Mouse (Mus musculus) frontal cortex, postnatal 25 days (tissue): ENCODE measurements around the gene Pilra.

Experiments
- DNase-seq, 2 experiments: peaks; one replicate each; pipeline ENCODE4 v3.0.0; 2022; ENCODE audit warnings: low spot score in 2 of 2

The Pilra gene

DNA sequence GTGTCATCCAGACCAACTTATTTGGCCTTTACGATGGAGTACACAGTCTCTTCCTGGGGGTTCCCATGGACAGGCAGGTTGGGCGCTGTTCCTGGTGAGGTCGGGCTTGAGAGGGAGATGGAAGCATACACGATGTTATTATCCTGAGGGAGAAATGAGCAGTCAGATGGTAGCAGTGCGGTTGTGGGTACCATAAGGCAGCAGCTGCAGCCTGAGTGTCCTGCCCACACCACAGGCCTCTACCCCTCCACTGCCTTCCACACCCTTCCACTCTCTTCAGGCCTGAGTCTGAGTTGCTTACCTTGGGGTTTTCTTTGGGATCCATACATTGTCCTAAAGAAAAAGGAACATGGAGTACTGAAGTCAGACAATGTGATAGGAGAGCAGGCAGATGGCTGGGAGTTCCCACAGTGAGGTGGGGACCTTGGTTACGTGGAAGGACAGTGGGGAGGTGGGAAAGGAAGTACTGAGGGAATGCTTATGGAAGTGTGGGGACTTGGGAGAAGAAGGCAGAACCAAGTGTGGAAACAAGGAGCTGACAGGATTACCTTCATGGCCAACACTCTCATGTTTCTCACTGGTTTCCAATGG lies 12.5 kb downstream of the Pilra start:
- no peak for DNase-seq

DNA sequence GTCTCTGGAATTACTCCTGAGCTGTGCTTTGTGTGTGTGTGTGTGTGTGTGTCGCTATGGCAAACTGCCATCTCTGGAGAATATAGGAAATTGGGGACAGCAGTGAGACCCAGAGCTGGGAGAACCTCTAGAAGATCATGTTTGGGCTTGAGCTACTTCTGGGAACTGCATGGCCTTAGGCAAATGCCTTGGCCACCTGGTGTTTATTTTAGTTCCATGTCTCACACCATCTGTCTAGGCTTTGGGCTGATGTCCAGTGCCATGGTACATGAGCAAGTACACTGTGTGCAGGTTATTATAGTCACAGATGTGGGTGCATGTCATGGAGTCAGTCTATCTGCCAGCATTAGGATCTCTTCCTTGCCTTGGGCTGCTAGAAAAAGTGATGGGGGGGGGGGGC lies 13.5 kb downstream of the Pilra start:
- no peak for DNase-seq

DNA sequence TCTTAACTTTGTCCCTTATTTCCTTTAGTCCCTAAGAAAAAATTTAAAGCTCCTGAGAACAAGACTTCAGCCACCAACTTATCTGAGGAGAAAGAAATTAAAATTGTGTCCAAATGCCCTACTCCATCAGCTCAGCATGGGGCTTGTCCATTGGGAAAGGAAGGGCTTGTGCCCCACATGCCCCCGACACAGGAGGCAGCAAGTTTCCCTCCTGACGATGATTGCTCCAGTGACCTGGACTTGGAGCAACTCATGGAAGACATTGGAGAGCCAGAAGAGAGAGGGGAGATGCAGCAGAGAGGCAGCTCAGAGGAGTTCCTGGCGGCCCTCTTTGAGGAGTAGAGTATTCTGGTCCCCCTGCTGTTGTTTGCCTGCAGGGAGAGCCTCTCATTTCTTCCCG lies 14.0 kb downstream of the Pilra start:
- no peak for DNase-seq

DNA sequence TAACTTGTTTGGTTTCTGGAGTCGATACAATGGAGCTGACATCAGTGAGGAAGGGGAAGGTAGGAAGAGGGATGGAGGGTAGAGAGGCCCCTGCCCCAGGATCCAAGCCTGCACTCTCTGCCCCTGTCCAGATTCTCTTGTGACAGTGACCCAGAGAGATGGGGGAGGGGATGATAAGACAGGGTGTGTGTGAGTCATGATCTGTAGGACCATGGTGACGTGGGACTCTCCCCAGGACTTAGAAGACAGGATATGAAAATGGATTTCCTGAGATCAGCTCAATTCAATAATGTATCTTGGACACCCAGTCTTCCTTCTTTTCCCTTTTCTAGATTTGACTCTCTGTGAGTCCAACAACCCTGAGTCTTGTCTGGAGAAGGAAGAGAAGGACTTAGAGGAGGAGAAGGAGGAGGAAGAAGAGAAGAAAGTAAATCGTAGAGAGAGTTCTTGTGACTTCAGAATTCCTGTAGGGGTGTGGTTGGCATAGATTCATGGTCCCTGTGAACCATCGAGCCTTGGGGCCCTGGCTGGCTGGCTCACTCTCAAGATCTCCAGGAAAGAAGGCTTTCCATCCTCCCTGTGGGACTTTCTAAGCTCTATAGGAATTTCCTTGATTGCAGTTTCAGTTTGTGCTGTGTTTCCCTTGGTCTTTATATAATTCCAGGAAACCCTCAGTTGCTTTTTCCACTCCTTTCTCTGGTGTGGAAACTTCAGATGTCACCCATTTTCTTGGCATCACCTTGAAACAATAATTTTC lies 18.4 kb downstream of the Pilra start:
- DNase-seq: no peak

DNA sequence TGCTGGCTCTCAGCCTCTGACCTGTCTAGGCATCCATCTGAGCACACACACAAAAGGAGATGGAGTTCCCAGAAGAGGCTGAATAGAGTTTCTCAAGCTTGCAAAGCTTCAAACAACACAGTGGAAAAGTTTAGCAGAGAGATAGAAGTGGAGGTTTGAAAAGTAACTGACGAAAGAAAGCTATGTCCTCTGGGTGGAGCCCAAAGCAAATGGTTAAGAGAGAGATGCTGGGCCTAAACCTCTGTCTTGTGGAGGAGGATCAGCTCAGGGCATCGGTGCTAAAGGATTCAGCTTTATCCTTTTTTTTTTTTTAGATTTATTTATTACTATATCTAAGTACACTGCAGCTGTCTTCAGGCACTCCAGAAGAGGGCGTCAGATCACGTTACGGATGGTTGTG lies 27.8 kb downstream of the Pilra start:
- DNase-seq: no peak

DNA sequence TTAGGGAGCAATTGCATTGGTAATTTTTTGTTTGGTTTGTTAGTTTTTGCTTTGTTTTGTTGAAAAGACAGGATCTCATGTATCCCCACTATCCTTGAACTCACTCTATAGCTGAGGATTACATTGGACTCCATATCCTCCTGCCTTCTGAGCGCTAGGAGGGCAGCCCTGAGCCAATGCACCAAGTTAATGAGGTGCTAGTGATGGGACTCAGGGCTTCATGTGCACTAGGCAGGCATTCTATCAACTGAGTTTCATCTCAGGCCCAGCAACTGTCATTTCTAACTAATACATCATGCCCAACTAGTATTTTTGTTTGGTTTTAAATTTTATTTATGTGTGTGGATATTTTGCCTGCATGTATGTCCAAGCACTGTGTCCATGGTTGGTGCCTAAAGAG lies 29.9 kb downstream of the Pilra start:
- no peak for DNase-seq

DNA sequence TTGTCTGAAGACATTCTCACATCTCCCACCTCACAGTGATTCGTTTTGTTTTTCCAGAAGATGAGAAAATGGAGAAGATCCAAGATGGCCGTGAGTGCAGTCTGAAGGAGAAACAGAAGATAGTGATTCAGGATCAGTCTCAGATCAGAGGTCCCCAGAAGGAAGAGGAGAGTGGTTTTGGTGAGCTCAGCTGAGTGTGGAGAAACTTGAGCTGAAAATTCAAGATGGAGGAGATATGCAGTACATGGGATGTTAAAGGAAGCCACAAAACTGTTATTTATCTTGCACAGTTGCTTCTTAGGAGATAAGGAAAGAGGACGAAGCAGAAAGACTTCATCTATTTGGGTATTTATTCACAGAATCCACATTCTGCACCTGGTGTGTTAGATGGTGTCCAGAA lies 35.2 kb downstream of the Pilra start:
- no peak for DNase-seq

DNA sequence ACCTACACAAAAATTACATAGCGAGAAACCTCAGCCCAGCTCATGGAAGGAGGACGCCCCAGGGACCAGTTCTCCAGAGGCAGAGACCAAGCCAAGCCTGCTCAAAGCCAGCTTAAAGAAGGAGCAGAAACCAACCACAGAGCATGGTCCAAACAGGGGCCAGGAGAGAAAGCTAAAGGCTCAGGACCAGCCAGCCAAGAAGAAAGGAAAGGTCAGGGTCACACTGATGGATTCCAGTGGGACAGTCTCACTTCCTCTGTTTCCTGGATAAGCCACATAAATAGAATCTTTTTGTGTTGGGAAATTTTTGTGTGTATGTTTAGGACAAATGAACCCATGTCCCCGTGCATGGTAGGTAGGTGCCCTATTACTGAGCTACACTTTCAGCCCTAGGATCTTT lies 39.5 kb downstream of the Pilra start:
- DNase-seq: no peak

DNA sequence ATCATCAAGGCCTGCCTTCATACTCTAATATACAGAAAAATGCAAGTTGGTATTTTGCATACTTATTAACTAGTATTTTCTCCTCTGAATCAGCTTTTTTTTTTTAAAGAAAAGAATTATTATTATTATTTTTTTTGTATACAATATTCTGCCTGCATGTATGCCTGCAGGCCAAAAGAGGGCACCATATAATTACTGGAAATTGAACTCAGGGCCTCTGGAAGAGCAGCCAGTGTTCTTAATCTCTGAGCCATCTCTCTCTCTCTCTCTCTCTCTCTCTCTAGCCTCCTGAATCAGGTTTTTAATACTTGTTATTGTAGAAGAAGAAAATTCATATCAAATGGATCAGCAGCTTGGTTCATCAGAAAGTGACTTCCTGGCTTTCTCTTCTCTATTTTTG lies 44.5 kb downstream of the Pilra start:
- no peak for DNase-seq

DNA sequence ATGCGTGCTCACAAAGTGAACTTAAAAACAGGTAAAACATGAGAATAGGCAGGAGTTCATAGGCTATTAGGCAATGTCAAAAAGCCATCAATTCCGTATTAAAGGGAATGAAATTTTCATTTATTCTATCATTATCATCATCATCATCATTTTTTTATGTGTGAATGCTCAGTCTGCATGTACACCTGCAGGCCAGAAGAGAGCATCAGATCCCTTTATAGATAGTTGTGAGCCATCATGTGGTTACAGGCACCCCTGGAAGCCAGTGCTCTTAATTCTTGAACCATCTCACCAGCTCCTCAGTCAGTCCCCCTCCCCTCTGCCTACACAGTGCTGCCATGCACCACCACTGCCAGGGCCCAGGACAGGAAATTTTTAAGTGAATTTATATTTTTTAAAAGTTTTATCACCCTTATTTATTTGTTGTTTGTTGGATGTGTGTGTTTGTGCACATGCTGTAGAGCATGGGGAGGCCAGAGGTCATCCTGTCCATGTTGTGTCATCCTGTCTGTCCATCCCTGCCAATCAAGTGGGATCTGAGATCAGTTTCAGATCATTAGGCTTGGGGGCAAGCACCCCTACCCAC lies 47.0 kb downstream of the Pilra start:
- DNase-seq: no peak

DNA sequence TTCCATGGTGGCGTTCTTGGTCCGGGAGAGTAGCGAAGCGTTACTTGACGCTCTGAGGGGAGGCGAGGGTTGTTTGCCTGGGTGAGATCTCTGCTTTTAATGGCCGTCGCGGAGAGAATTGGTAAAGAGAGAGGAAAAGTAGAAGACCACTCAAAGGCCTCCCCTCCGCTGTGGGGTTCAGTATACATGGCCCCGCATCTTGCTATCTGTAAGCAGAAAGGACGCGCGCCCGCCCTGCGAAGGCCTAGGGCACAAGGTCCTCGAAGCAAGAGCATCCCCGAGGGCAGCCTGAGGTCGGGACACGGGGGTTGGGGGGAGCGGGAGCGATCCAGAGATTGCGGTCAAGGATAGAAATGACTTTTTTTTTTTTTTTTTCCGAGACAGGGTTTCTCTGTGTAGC lies 47.9 kb downstream of the Pilra start:
- DNase-seq: peak in 1 of 2 experiments; percentile 6

DNA sequence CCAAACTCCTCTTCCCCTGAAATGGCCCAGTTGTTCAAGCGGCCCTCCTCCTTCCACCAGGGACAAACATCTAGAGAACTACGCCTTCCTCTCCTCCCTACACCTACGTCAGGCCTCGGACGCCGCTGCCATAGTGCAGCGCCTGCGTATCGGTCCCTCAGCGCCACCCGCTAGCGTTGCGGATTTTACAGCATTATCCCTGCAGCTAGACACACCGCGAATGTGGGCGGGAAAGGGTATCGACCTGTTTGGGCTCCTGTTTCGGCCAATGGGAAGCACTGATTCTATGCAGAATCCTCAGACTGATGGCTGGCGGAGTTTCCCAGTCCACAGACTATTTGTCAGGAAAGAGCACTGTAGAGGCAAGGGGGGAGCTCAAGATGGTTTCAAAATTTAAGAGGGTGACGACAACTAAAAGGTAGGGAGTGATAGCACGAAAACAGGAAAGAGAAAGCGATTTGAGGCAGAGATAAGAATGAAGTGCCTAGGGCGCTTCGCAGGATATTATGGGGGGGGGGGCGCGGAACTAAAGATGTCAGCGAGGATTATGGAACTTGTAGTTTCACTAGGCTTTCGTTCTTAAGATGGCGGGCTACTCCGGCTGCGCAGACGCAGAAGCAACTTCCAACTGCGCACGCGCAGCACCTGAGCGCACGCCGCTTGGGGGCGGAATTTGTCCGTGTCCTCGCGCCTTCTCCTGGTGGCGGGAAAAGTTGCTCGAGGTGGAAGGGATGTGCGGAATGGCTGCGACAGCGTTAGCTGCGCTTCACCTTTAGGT lies 48.7 kb downstream of the Pilra start, which contains the start of the genes Mepce and Zcwpw1:
Mepce (minus strand) TSS at position 505 of the 778 bp plus-strand sequence.
Zcwpw1 (plus strand) TSS at position 648 of the 778 bp plus-strand sequence.
- DNase-seq: peak; percentile 89 to 95

DNA sequence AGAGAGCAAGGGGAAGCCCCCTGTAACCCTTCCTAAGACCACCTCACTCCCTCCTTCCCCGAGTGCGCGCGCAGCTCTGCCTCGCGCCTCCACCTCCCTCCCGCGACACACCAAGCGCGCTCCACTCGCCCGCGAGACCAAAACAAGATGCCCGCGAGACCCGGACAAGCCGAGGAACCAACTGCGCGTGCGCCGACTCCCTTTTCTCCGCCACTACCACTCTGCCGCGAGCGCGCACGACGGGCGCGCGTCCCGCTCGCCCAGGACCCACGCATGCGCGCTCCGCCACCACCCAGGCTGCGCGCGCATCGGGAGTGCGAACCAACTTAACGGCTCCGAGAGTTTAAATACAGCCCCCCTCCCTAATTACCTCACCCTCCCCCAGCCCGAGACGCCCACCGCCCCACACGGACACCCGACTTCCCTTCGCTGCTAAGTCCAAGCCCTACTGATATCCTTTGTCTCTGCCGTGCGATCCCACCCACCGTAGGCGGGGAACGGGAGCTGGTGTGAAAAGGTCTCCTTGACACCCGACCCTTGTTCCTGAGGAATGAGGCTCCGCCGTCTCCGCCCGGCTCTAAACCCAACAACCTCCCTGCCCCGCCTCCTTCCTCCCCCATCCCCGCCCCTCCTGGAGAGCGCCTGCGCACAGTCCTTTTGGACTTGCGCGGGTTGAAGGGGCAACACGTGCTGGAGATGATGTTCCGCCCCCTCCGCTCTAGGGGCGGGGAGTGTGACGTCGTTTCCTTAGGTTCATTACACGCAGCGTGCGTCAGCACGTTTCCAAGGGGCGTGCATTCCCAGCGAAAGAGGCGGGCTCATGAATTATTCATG lies 49.8 kb downstream of the Pilra start:
- peak; percentile 98 for DNase-seq

DNA sequence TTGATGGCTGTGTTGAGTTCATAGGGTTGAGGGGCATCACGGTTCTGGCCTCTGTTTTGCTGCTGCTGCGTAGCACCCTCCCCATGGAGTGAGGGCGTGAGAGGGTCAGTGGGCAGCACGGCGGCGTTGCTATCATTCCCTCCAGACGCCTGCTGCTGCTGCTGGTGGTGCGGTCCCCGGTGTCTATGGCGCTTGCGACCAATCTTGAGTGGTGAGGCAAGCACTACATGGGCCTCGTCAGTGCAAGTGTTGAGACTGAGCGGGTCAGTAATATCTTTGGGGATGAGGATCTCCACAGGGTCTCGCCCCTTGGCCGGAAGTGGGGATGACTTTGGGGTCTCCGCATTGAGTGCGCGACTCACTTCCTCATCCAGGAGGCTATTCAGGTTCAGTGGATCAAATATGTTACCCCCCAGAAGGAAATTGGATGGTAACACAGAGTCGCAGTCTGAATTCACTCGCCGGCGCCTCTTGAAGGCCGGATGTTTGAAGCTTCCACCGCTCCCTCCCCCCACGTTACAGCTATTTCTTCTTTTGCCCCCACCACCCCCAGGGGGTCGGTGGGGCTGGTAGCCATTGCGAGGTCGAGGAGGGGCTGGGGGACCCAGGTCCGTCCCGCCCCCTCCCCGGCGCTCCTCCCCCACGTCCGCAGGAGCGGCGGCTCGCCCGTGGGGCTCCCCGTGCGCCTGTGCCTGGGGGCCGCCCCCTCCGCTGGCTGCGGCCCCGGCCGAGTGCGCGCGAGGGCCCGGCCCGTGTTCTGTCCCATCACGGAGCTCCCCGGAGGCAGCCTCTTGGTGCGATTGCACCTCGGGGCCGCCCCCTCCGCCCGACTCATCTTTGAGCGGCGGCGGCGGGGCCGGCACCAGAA lies 50.7 kb downstream of the Pilra start:
- DNase-seq: no peak

DNA sequence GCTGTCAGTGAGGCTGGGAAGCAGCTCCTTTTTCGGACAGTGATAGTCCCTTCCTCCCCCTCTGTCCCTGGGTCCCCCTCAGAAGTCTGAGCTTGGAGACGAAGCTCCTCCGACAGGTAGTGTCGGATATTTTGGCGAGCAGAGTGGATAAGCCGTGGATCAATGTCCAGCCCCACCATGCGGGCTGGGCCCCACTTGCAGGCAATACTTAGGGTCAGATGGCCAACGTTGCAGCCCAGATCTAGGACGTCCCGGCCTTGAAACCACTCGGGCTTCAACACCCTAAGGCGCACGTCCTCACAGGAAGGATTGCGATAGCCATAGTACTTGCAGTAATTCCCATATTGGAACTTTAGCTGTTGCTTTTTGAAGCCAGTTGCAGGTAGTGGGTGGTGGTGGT lies 51.5 kb downstream of the Pilra start:
- no peak for DNase-seq

DNA sequence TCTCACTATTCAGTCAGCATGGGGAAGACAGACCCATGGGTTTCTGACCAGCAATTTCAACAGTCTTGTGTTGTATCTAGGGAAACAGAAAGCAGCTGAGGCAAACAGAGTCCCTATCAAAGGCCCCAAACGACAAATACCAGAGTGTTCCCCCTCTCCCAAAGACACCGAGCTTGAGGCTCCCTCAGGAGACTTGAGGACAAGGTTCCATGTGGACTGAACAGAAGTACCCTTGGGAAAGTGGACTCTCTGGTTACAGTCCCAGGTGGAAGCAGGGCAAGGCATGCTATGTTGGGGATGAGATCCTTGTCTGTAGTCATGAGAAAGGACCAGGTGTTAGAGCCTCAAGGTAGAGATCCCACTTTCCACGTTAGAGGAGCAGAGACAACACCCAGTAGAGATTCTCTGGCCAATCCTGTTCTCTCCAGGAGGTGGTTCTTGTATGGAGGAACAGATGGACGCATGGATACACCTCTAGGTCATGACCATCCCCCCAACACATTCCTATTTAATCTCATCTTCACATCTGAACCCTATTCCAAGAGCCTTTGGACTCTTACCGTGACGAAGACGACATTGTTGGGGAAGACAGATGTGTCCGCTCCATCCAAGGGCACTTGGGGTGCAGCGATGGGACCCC lies 52.1 kb downstream of the Pilra start:
- no peak for DNase-seq

DNA sequence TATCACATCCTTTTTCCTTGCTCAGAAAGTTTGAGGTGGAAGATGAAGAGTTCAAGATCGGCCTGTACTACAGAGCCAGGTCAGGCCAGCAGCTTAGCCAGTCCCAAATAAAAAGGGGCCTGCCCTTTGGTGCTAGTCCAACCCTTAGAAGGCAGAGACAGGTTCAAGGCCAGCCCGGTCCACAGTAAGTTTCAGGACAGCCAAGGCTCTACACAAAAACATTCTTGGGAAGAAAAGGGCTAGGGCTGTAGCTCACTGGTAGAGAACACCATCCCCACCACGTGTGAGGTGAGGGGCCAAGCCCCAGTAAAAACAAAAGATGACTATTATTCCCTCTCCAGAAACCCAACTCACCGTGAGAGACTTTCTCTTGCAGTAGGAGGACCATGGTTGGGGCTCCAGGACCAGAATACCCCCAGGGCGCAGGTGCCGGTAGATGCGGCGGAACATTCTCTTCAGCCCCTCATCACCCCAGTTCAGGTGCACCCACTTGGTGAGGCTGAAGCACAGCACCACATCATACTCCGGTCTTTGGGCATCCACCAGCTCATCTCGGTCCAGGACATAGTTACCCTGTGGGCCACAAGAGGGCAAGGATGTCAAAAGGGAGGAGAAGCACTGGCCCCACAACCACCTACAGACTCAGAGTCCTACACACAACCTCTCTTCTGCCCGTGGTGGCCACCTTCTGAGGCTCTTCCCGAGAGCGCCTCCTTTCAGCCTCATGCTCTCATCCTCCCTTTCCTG lies 53.1 kb downstream of the Pilra start:
- DNase-seq: no peak

DNA sequence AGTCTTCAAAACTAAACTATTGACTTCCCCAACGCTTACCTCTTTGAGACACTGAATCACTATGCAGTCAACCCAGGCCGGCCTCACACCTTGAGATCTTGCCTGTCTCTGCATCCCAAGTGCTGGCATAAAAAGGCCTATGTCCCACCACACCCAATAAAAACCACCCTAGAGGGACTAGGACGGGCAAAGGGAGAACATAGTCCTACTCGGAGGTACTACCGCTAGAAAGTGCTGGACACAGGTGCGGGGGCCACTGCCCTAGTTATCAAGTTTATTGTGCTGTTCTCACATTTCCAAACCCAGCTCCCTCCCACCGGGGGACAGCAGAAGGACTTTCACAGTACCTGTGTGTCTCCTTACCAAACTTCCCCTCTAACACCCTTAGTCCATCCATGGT lies 54.4 kb downstream of the Pilra start:
- no peak for DNase-seq
